Mouse (Mus musculus): ENCODE measurements around the gene Trnt1.

GRCm38 (mm10) chr6:106822329-106822728 is 53.4 kb downstream of the Trnt1 start:
- no peak for TF ChIP-seq POLR2A (IDR thresholded peaks at IDR 0.05; ENCODE audit: low read depth, low read length)
- no peak for TF ChIP-seq CTCF (IDR thresholded peaks at IDR 0.05; ENCODE audit: borderline replicate concordance, insufficient read depth, low read length)

Data from embryonic fibroblast, embryonic 13.5 days (primary cell).